Mouse (Mus musculus) liver, postnatal 0 days (tissue): ENCODE measurements around the gene Tmem229b.

Experiments
- CTCF ChIP-seq: sonication (generic); IDR thresholded peaks from 2 replicates; pipeline ENCODE4 v1.5.1; 2016; ENCODE audit warnings: antibody characterized with exemption, low read depth
- EP300 ChIP-seq: IDR thresholded peaks from 2 replicates; pipeline ENCODE4 v1.6.1; 2016; ENCODE audit warnings: antibody characterized with exemption, low read depth, mild to moderate bottlenecking

- TF ChIP-seq EP300 (no peak), CTCF (no peak)
These were observed 23.4 kb downstream of the Tmem229b start for GRCm38 (mm10) chr12:78984035-78984432.
